ENCODE assay signal across 37 mouse cellular contexts in genomic region chr7:144807036-144807435, GRCm38 (mm10). TPM values are rescaled to one million over a fixed set of nuclear protein-coding genes. Genes with fewer than 3 reads are reported as not detected.
"Had no signal": no experiment of that assay in that cellular context is flagged by ENCODE, and none has a peak within 500 bp of the region (broad histone marks: within the 10 kb centered on the region; RNA-seq: fewer than 3 reads in every experiment).

No protein-coding gene starts in this region.

- H3K27me3 ChIP-seq: hindbrain, embryonic 13.5 days; hindbrain, embryonic 15.5 days had no signal

- H3K4me3 ChIP-seq: heart, adult 2 months; heart, embryonic 10.5 days; heart, embryonic 12.5 days; hindbrain, embryonic 13.5 days; hindbrain, embryonic 15.5 days; layer of hippocampus, adult 2 months; left cerebral cortex, adult 2 months; limb, embryonic 10.5 days; limb, embryonic 12.5 days; liver, embryonic 13.5 days; liver, embryonic 15.5 days had no signal

- H3K36me3 ChIP-seq: heart, embryonic 10.5 days; heart, embryonic 12.5 days; hindbrain, embryonic 13.5 days; hindbrain, embryonic 15.5 days; limb, embryonic 10.5 days; limb, embryonic 12.5 days; liver, embryonic 13.5 days; liver, embryonic 15.5 days had no signal

- ATAC-seq: inflammation-experienced regulatory T-cells, adult 6 months had no signal

- DNase-seq: gastrocnemius, postnatal 14 days; gastrocnemius, postnatal 36 days; heart, adult 11 months; heart, adult 2 months; heart, postnatal 10 days; heart, postnatal 4 days; kidney, adult 18-20 months; kidney, adult 8-10 months; kidney, postnatal 10 days; kidney, postnatal 25 days; kidney, postnatal 4 days; liver; liver, embryonic 13.5 days had no signal

- H3K9ac ChIP-seq: heart, embryonic 12.5 days; hindbrain, embryonic 13.5 days; hindbrain, embryonic 15.5 days; limb, embryonic 12.5 days; liver, embryonic 13.5 days; liver, embryonic 15.5 days had no signal

- H3K9me3 ChIP-seq: heart, embryonic 10.5 days; heart, embryonic 12.5 days; hindbrain, embryonic 13.5 days; hindbrain, embryonic 15.5 days; limb, embryonic 10.5 days; limb, embryonic 12.5 days; liver, embryonic 13.5 days; liver, embryonic 15.5 days had no signal

- H3K4me1 ChIP-seq: hindbrain, embryonic 15.5 days had no signal

- H3K4me2 ChIP-seq: heart, embryonic 12.5 days; hindbrain, embryonic 13.5 days; hindbrain, embryonic 15.5 days; limb, embryonic 12.5 days; liver, embryonic 11.5 days; liver, embryonic 15.5 days had no signal

- H3K27ac ChIP-seq: heart, adult 2 months; heart, embryonic 10.5 days; hindbrain, embryonic 13.5 days; hindbrain, embryonic 15.5 days; layer of hippocampus, adult 2 months; left cerebral cortex, adult 2 months; limb, embryonic 10.5 days; limb, embryonic 12.5 days had no signal

RNA-seq across cellular contexts. Expression of gene Fgf3, which starts 30.8 kb away (rescaled TPM):
- total RNA-seq: gastrocnemius, adult 18-20 months; gastrocnemius, adult 8-10 months; gastrocnemius, postnatal 14 days; gastrocnemius, postnatal 36 days; heart, adult 2 months; heart, postnatal 10 days; heart, postnatal 25 days; heart, postnatal 4 days; layer of hippocampus, postnatal 10 days; layer of hippocampus, postnatal 25 days had no signal
- polyA plus RNA-seq: gonadal fat pad, adult 2 months; heart, adult 2 months; heart, embryonic 14.5 days; inflammation-experienced regulatory T-cells, adult 6 months; intestine, postnatal 0 days; limb, embryonic 12.5 days had no signal

RNA-seq across cellular contexts. Expression of gene Fgf4, which starts 40.1 kb away (rescaled TPM):
- total RNA-seq: gastrocnemius, adult 18-20 months; gastrocnemius, adult 8-10 months; heart, adult 2 months; heart, postnatal 10 days; heart, postnatal 25 days; heart, postnatal 4 days; layer of hippocampus, adult 2 months; layer of hippocampus, postnatal 10 days; layer of hippocampus, postnatal 25 days; left cerebral cortex, adult 2 months; left cerebral cortex, postnatal 14 days; left cerebral cortex, postnatal 36 days had no signal
- polyA plus RNA-seq: gonadal fat pad, adult 2 months; heart, adult 2 months; heart, embryonic 12.5 days; heart, embryonic 14.5 days; hindbrain, embryonic 11.5 days; hindbrain, embryonic 13.5 days; hindbrain, embryonic 15.5 days; inflammation-experienced regulatory T-cells, adult 6 months; intestine, postnatal 0 days; kidney, embryonic 14.5 days; kidney, embryonic 16.5 days; liver, embryonic 11.5 days; liver, embryonic 13.5 days; liver, embryonic 15.5 days had no signal

RNA-seq across cellular contexts. Expression of gene Ano1, which starts 55.3 kb away (rescaled TPM):
- polyA plus RNA-seq: inflammation-experienced regulatory T-cells, adult 6 months had no signal
